Mouse (Mus musculus) spleen, postnatal 36 days (tissue): ENCODE measurements around the gene Heyl.
A peak's percentile ranks its signal among the peaks of the same experiment; 100 is the strongest.
"Not testable (repeated sequence)": the region's sequence is repeated elsewhere in the genome, so short reads cannot be mapped to it uniquely, and the experiment has no call there.

Experiments used
- DNase-seq, 2 experiments: peaks; one replicate each; pipeline ENCODE4 v3.0.0; 2022; ENCODE audit warnings: low spot score in 2 of 2, mixed read lengths in 1 of 2

Heyl gene

DNA sequence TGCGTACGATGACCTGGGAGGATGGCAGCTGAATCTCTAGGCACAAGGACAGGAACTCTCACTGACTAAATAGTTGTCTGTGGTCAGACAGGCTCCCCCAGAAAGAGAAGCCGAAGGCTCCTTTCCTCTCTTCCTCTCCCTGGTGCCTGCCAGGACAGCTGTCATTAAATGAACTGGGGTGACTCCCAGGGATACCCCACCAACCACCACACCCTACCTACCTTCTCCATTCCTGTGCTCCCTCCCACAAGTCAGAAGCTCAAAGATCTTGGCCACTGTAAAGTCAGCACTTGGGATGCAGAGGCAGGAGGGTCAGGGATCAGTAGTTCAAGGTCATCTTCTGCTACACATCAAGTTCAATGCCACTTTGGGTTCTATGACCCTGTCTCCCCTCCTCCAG is 515 bp upstream of the Heyl start:
- no peak for DNase-seq

DNA sequence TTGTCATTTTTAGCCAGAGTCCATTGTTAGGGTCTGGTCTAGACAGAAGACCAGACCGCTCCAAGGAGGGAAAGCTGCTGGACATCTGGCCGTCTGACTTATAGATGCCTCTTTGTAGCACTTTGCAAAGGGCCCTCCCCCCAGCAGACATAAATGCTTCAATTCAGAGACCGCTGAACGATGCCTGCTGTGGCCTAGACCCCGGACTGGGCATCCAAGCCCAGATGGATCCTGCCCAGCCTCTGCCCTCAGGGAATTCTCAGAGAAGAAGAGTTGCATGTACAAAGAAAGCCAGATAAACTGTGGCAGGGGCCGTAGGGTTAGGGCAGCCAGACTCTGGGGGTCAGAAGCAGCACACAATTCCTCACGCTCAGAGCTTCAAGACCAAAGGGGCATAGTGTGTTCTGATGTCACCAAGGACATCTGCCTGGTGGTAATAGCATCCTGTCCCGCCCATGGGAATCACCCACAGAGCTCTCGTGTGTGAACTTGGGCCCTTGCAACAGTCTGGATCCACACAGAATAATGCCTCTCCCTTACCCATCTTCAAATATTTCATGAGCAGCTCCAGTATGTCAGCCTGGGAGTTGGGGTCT is 2.6 kb downstream of the Heyl start:
- no peak for DNase-seq

- no peak for DNase-seq
These were observed 3.2 kb downstream of the Heyl start for GRCm38 (mm10) chr4:123236431-123237031.

- no peak for DNase-seq
These were observed 4.3 kb downstream of the Heyl start for GRCm38 (mm10) chr4:123237386-123238266.

GRCm38 (mm10) chr4:123239361-123240203 is 6.2 kb downstream of the Heyl start:
- DNase-seq, result peak; percentile 13 to 19

- no peak for DNase-seq
These were observed 12.9 kb downstream of the Heyl start for GRCm38 (mm10) chr4:123246221-123246620.

DNA sequence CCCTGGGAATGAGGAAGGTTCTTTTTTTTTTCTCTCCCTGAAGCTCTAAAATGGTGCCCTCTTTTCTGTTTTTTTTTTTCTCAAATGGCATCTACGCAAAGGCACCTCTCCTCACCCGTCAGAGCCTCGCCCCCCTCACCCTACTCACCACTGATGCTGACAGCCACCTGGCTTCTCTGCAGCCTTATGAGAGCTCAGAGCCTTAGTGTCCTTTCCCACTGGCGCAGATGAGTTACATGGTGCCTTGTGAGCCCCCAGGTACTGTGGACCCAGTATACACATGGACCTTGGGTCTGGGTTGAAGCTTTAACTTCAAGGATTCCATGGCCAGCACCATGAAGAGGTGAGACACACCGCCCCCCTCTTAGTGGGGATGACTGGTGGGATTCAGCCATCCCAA is 13.3 kb downstream of the Heyl start:
- DNase-seq, result no peak

DNA sequence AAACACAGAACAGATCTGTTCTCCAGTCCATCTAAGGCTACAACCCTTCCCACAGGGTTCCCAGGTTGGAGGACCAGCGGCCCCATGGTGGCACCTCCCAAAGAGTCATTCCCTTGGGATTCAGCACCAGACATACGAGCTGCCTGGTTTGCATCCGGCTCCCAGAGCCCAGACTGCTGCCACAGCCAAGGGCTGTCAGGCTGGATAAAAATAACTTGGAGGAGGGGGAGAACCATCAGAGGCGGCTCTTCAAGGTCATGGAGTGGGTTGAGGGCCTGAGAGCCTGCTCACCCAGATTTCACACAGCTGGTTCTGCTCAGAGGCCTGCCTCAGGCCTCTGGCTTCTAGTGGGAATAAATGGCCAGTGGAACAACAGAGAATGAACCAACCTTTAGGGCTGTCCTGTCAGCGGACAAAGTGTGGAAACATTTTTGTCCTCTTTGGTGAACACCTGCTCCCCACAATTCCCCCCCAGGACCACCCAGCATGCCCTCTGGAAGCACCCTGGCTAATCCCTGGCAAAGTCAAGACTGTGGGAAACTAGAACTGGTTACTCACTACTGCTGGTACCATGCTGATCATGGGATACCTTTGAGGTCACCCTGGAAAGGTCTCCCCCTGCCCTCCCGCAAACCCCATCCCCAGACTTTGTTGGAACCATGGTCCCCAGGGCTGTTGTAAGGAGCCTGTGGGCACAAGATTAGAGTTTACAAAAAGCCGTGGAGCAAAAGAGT is 14.0 kb downstream of the Heyl start:
- no peak for DNase-seq

- DNase-seq, result no peak
These were observed 15.7 kb downstream of the Heyl start for GRCm38 (mm10) chr4:123248971-123249567.

DNA sequence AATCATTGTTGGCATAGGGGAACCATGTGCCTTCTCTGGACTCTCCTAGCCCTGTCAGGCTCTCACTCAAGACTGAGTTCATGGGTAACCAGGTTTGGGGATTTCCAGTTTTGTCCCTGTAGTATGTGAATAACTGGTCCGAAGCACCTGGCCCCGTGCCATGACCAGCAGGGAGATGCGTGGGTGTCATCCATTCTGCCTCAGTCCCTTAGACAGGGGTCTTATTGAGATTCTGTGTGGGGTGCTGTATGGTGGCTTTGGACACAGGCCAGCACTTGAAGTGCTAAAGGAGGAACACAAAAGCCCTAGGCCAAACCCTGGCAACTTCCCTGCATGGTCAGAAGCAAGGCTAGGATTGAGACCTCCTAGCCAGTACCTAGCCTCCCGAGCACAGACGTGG is 18.9 kb downstream of the Heyl start:
- DNase-seq, result no peak

DNA sequence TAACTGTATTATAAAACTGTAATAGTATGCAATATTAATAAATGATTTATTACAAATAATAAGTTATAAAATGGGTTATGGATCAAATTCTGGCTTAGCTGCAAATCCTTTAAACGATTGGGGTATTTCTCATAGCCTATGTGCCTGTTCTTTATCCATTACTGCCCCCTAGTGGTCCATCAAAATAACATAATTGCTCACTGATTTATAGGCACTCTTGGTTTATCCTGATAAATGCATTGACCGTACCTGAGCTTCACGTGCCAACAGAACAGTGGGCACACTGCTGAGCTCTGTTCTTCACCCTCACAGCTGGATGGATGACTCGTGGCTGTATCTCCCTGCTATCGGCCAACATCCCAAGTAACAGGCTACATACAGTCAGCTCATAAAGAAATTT is 21.3 kb downstream of the Heyl start:
- peak in 1 of 2 experiments; percentile 43 for DNase-seq

GRCm38 (mm10) chr4:123260071-123260746 is 26.9 kb downstream of the Heyl start:
- DNase-seq, result no peak

DNA sequence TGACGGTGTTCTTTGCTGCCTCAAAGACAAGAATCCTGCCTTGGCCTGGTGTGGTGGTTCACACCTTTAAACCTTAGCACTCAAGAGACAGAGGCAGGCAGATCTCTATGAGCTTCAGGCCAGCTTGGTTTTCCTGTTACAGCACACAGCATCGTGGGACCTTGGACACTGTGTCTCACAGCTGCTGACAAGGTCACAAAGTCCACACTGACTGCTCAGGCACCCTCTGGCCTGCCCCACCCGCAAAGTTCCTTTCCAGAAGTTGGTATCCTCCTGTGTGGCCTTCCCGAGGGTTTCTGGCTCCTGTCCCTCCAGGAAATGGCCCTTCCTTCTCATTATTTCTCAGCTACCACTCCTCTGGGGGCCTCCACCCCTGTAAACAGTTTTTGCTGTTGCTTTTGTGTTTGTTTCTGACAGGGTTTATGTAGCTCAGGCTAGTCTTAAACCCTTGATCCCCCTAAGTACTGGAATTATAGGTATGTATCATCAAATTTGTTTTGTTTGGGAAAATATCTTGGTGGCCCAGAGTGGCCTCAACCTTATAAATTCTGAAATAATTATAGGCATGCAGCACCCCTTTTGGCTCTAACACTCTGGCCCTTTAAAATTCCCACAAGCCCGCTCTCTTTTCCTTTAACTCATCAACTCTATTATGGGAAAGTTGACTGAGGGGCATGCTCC is 28.5 kb downstream of the Heyl start, which contains the start of gene Pabpc4:
Gene Pabpc4 (plus strand): TSS at position 631 of the 681 bp plus-strand sequence.
- DNase-seq, result no peak

- no peak for DNase-seq
These were observed 37.7 kb downstream of the Heyl start for GRCm38 (mm10) chr4:123271063-123271462.

DNA sequence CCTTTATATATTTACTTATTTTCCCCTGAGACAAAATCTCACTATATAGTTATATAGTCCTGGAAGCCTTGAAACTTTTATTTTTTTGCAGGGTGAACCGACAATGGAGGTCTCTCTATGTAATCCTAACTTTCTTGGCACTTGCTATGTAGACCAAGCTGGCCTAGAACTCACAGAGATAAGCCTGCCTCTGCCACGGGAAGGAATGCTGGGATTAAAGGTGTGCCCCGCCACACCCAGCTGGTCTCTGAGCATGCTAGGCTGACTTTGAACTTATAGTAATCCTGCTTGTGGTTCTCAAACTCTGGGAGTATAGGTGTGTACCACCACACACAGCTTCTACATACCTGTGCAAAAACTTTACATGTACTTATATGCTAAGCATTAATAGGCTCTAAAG is 46.8 kb downstream of the Heyl start:
- DNase-seq, result no peak

DNA sequence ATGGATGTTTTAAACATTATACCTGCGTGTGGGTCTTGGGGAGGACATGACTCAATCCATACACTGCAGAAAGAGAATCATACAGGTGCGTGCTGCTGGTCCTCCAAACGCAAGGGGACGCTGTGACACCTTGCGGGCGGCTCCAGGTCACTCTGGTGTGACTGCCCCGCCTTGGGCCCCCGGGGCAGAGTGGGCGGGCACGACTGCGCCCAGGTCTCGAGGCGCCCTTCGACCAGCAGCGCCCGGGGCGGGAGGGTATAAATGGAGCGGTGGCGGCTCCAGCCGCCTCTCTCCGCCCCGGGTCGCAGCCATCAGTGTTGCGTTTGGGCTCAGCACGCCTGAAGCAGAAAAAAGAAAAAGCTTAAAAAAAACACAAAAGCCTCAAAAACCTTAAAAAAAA is 49.1 kb downstream of the Heyl start:
- DNase-seq, result peak; percentile 94

GRCm38 (mm10) chr4:123282915-123283674 is 49.7 kb downstream of the Heyl start:
- peak in 1 of 2 experiments; percentile 22 for DNase-seq

- DNase-seq, result not testable (repeated sequence)
These were observed 50.3 kb downstream of the Heyl start for GRCm38 (mm10) chr4:123283675-123284064.
